Mouse (Mus musculus) left cerebral cortex, adult 9 months (tissue): ENCODE measurements around the gene Sds.
A peak's percentile ranks its signal among the peaks of the same experiment; 100 is the strongest.
"Not testable (repeated sequence)": the region's sequence is repeated elsewhere in the genome, so short reads cannot be mapped to it uniquely, and the experiment has no call there.

Experiments used
- DNase-seq, 2 experiments: peaks; one replicate each; pipeline ENCODE4 v3.0.0; 2022; ENCODE audit warnings: low spot score in 2 of 2

Gene Sds

DNA sequence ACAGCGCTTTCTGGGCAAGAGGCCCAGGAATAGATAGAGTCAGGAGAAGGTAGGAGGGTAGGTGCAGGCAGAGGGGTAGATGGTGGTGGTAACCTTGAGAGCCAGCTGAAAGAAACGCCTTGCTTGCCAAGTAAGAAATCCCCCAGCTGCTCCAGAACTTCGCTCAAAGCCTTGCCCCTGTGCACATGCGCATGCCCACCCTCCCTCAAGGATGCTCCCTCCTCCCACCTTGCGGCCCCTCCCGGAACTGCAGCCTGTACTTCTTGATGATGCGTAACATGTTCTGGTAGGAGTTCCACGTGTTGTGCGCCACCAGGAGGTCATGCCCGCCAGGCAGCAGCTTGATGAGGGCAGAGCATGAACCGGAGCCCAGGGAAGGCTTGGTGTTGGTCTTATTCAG lies 16.1 kb downstream of the Sds start:
- DNase-seq: no peak

DNA sequence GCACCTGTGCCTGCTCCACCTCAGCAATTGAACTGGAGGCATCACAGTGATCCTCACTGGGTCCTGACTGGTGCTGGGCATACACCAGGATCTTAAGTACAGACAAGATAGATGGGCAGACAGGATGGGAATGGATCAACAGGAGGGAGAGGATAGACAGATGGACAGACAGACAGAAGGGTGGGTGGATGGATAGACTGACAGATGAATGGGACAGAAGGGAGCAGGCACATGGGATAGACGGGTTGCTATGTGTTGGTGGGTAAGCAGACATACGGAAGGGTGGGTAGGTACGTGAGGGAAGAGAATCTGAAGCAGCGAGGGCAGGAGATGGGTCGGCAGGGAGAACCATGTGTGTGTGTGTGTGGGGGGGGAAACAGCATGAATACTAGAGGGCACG lies 17.1 kb downstream of the Sds start:
- DNase-seq: no peak

DNA sequence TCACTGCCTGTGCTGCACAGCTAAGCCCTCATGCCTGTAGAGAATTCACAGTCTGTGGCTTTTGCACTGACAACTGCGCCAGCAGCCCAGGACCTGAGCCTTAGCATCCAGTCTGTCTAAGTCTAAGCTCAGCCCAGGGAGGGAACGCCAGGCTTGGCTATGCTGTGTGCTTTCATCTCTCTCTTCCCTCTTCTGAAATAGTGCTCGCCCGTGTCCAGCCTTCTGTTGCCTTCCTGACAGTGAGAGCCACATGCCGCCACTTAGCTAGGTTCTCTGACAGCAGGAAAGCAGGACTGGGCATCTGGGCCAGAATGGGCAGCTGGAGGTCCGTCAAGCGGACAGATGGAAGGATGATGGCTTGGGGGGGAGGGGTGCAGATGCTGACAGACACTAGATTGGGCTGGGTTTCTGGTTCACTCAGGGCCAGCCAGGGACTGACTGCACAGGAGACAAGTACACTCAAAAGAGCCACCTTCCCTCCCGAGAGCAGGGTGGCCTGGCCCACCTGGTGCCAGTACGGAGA lies 17.6 kb downstream of the Sds start:
- no peak for DNase-seq

DNA sequence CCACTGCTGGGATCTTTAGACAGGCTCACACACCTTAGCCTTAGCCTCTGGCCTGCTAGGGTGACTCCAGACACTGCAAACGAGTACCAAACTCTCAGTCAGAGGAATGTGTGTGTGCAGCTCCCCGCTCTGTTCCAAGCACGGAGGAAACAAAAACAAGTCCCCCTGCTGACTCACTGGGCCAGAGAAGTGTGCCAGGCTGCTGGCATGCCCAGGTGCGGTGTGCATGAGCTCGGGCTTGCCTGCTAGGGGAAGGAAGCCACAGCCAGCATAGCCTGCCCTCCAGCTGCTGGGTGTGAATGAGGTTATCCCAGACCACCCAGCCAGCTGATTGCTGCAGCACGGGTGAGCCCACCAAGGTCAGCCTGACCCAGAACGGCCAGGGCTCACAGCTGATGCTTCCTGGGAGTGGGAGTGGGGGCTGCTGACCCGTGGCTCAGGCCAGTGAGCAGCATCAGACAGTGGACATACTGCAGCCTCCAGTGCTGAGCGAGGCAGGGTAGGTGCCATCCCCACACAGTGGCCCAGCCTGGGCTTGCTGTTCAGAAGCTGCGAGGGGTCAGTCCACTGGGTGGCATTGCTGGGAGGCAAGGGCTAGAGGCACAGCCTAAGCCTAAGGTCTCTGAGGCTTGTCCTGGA lies 18.9 kb downstream of the Sds start:
- DNase-seq: no peak

DNA sequence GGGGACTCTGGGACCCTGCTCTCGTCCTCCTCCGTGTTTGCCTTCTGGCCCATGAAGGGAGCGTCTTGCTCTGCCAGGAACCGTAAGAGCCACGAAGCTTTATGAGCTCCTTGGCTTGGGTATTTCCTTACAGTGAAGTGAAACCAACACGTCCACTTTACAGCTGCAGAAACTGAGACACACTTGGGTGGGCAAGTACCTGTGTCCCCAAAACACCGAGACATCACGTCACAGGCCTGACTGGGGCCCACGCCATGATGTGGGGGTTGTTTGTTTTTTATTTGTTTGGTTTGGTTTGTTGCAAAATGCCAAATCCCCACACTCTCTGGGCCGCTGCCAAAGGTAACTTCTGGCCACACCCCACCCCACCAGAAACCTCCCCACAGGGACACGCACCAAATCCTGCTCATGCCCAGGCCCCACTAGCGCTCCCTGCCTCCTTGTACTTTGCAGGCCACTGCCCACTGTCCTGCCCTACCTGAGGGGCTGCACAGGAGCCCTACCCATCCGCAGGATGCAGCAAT lies 19.4 kb downstream of the Sds start:
- no peak for DNase-seq

DNA sequence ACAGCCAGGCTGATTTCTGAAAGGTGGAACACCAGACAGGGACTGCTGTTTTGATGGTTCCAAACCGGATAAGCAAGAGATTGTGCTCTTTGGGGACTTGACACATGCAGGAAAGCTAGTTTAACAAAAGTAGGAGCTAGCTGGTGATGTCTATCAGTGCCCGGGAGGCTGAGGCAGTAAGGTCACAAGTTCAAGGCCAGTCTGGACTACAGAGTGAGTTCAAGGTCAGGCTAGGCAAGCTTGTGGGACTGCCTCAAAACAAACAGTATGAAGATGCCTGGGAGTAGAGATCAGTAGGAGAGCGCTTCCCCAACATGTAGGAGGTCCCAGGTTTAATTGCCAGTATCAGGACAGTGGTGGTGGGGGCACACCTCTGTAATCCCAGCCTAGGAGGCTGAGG lies 20.7 kb downstream of the Sds start:
- DNase-seq: no peak

DNA sequence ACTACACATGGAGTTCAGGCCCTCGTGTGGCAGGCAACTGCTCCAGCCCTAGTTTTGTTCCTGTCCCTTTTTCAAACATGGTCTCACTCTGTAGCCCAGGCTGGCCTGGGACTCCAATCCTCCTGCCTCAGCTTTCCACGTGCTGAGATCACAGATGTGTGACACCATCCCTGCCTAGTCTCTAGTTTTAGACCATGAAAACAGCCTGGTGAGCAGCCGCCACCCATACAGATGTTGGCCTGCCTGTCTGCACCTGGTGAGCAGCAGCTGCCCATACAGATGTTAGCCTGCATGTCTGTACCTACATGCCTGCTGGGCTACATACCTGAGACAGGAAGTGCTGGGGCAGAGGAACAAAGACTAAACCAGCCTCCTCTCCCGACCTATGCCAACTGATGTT lies 22.9 kb downstream of the Sds start:
- DNase-seq: no peak

DNA sequence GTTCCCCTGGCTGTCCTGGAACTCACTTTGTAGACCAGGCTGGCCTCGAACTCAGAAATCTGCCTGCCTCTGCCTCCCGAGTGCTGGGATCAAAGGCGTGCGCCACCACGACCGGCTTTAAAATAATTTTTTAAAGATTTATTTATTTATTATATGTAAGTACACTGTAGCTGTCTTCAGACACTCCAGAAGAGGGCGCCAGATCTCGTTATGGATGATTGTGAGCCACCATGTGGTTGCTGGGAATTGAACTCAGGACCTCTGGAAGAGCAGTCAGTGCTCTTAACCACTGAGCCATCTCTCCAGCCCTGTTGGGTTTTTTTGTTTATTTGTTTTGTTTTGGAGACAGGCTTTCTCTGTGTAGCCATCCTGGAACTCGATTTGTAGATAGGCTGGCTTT lies 24.3 kb downstream of the Sds start:
- DNase-seq: not testable (repeated sequence)

DNA sequence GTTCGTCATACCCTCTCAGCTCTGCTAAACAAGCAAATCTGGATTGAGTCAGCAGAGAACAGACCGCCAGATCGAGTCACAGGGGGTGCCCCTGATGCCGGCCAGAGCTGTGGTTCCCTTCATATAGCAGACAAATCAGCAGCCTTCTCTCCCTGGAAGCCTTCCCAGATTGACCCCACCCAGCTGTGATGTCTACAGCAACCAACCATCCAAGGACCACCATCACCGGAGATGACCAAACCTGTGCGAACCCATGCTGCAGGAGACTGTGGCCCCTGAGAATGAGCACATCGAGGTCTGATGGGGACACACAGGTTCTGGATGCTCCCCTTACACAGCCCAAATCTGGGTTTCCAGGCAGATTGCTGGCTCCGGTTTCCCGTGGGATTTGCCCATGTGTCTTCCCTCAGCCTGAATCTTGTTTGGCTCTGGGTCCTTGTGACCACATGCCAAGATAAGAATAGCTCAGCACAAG lies 25.9 kb downstream of the Sds start:
- DNase-seq: peak in 1 of 2 experiments; percentile 44

DNA sequence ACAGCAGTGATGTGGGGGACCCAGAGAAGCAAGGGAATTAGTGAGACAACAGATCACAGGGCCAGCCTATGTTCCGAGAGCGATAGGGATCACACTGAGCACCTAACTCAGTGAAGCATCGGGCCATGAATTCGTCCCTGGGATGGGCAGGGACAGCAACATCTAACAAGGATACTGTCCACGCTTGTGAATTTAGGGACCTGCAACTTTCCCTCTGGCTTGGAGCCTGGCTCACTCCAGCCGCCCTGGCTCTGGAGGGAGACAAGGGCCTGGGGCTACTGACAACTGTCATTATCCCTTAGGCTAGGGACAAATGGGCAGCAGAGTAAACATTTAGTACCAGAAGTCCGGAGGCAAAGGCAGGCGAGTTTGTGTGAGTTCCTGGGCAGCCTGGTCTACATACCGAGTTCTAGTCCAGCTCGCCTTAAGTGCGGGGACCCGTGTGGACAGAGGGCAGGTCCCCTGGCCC lies 26.4 kb downstream of the Sds start:
- DNase-seq: no peak

DNA sequence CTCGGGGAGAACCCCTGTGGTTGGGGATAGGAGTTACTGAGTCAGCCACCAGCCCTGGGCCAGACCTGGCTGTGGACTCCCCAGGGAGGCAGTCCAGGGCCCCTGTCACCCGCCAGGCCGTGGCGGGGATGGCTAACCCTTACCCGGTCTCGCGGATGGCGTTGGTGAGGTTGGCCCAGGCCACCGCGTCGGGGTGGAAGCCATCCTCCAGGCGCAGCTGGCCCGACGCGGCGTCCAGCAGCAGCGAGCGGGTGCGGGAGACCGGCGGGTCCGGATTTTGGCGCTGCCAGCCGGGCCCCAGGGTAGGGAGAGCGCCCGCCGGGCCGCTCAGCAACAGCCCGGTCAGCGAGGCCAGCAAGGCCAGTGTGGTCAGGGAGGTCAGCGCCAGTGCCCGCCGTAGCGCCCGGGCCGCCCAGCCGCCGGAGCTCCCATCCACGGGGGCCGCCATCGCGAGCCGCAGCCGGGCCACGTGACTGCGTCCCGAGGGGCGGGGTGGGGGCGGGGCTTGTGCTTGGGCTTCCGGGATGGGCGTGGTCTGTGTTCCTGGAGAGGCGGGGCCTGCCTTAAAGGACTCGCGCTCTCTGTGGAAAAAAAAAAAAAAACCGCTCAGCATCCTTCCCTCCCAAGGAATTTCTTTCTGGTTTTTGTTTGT lies 26.9 kb downstream of the Sds start, which contains the start of gene Plbd2:
Plbd2 (minus strand) TSS at position 482 of the 652 bp plus-strand sequence.
- peak in 1 of 2 experiments; percentile 69 for DNase-seq

DNA sequence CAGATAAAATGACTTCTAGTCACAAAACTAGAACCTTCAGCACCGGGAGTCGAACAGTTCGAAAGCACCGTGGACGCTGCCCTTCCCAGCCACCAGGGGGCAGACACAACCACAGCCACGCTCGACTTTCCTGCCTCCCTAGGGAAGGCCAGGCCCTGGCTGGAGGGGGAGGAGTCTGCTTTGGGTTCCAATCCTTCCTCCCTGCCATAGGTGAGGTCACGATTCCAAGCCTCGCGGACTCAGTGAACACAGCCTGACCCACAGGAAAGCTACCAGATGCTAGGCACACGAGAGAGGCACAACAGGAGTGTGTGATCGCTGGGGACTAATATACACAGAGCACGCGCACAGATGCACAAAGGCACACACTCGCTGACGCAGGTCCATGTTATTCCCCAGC lies 29.0 kb downstream of the Sds start:
- DNase-seq: peak in 1 of 2 experiments; percentile 80

DNA sequence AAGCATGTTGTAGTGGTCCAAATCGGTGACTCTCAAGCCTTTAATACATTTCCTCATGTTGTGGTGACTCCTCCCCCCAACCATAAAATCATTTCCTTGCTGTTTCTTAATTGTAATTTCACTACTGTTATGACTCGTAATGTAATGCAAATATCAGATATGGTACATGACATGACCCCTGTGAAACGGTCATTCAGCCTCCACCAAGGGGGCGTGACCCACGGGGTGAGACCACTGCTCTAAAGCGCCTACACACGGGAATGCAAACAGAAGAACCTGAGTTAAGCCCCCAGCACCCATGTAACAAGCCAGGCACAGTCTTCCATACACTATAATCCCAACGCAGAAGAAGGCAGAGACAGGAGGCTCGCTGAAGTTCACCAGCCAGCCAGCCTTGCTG lies 29.5 kb downstream of the Sds start:
- DNase-seq: no peak

DNA sequence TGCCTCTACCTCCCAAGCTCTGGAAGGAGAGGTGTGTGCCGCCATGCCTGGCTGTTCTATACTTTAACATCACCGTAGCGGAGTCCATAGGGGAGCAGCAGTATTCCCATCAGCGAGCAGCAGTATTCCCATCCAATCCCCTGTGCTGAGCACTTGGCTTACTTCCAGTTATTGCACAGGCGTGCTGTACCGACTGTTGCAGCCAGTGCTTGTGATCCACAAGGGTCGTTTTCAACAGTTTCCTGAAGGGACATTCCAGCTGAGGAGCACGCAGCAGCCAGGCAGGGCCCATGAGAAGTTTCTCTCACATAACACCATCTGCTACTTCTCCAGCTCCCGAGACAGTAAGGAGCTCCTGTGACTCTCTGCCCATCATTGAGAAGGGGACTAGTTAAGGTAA lies 30.2 kb downstream of the Sds start:
- no peak for DNase-seq

DNA sequence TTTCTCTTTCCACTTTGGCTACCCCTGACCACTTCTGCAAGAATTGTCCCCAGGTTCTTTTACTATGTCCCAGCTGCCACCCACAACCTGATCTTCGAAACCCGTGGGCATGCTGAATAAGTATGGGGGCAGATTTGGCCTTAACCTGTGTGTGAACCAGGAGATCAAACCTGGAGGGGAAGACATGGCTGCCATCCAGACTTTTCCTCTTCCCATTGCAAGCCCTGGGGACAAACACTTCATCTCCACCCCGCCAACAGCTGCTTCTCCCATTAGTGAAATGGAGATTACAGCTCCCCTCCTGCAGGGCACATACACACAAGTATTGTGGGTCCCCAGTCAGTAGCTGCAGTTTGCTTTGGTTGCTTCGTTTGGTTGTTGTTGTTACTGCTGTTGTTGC lies 31.0 kb downstream of the Sds start:
- DNase-seq: no peak

DNA sequence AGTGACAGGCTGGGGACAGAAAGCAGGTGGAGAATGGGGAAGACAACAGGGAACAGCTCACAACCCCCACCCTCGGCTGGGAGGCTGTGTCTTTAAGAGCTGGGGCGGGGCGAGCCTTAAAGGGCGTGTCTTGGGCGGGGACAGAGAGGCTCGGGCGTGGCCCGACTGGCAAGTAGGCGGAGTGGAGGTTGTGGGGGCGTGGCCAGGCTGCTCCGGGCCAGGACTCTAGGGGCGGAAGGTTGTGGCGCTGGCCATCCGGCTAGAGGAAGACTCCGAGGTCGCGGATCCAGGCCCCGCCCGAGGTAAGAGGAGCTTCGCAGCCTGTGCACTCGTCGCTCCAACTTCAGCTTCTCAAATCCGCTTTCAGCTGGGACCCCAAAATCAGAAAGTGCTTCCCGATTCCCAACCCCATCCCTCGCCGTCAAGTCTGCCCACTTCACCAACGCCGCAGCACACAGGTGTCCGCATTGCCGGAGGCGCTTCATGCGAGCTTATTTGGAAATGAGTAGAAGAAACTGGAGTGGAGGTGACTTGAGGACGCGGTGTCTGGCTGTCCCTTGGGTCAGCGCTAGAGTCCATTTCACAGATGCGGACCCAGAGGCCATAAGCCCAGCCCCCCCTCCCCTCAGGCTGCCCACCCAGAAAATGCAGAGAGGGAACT lies 34.8 kb downstream of the Sds start, which contains the start of gene Slc8b1:
Slc8b1 (plus strand) TSS at position 187 of the 661 bp plus-strand sequence.
- peak; percentile 46 to 88 for DNase-seq

DNA sequence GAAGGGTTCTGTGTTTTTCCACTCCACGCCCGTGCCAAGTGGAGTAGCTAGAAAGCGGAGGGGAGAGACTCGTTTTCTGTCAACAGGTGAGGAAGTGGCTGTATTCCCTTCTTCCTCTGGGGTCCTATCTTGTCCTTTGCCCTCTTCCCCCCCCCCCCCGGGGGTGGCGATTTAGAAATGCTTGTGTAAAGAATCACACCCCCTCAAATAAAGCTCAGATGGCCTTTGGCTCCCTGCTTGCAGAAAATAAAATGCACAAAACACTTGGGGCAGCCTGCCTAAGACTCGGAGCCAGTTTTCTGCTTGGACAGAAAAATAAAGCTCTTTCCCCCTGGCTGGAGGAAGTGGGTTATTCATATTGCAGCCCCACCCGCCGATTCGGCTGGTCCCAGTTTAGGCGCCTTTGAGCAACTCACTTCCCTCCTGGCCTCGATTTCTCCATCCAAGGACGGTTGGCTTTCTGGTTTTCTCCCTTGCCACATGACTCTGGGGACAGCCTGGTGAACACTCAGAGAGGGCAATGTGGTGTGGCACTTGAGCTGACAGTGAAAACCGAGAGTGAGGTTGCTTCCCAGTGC lies 35.4 kb downstream of the Sds start:
- no peak for DNase-seq

DNA sequence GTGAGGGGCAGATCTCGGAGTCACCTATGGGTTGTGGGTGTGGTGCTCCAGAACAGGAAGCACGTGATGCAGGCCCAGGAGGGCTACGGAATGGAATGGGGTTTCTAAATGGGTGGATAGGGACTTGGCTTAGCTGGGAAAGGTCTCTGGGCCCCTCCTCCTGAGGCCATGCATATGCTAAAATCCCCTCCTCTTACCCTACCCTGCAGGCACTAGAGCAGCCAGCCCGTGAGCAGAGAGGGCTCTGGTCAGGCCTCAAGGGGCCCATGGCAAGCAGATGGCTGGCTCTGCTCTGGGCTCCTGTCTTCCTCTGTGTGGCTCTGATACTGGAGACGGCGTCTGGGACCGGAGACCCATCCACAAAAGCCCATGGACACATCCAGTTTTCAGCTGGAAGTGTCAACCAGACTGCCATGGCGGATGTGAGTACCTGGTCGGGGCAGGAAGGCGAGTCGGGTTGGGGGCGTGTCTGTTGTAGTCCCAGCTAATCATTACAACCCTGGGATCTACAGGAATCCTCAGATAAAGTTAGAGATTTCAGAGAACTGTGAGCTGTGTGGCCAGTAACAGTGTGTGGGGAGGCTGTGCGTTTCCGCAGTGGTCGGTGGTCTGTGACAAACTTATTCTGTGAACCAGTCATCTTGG lies 36.7 kb downstream of the Sds start:
- no peak for DNase-seq

DNA sequence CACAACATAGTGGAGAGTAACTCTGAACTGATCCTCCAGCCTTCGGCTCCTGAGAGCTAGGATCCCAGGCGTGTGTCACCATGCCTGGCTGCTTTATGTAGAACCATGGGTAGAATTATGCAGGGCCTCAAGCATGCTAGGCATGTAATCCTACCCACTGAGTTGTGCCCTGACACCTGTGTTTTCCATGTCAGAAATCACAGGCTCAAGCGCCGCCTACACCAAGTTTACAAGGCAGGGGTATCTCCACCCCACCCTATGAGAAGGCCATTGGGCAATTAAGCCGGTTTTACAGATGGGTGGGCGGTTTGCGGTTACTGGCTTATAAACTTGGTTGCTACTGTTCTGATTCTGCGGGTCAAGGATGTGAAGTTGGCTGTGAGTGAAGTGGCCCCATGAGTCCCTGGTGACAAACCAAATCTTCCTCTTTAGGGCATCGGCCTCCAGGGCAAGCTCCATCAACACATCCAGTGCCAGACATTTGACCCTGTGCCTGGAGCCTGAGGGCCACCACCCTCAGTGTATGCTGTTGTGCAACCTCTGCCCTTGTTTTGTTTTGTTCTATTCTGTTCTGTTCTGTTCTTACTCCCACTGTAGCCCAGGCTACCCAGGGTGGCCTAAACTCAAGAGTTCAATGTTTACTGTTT lies 37.8 kb downstream of the Sds start:
- DNase-seq: no peak

DNA sequence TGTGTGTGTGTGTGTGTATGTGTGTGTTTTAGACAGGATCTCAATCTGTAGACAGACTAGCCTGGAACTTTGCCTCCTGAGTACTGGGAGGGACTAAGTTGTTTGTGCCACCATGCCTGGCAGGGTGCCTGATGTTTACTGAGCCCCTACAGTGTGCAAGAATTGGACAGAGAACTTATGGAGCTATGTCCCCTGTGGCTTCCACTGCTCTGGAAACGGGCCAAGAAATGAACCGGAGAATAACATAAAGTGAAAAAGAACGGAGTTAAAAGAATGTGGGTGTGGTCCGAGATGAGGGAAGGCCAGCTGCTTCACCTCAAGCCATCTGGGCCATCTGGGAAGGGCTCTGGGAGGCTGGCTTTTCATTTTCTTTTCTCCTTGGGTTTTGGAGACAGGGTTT lies 38.4 kb downstream of the Sds start:
- DNase-seq: no peak

DNA sequence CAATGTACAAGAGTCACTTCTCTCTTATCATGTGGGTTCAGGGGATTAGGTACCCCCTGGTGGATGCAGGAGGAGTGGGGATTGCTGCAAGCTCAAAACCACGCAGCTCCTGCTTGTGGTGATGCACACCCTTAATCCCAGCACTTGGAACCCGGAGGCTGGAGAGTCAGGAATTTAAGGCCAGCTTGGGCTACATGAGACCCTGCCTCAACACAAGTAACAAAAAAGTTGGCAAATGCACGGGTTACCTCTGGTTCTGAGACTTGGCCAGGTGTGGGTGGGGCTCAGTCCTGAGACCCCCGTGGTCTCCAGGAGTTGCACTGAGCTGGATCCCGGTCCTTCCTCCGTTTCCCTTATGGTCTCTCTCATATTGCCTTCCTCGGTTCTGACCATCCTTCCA lies 39.1 kb downstream of the Sds start:
- no peak for DNase-seq
